Mouse (Mus musculus): ENCODE data around the gene Apobec4. TPM values are rescaled to one million over a fixed set of nuclear protein-coding genes. Genes with fewer than 3 reads are reported as not detected.

The Apobec4 gene
- polyA plus RNA-seq (2015; fragmentation: Nextera tagmentation; extraction: Ambion mirVana): not detected in 2 replicates

GRCm38 (mm10) chr1:152750312-152750965 lies at the start of gene Apobec4:
Gene Apobec4 (plus strand): TSS chr1:152750551.

GRCm38 (mm10) chr1:152766032-152766772 lies 15.9 kb downstream of the Apobec4 start, which contains the start of the genes Rgl1 and Arpc5:
Gene Rgl1 (minus strand): TSS chr1:152766351.
Gene Arpc5 (plus strand): TSS chr1:152766542.

GRCm38 (mm10) chr1:152799897-152800296 lies 49.5 kb downstream of the Apobec4 start, which contains the start of gene Ncf2:
Gene Ncf2 (plus strand): TSS chr1:152800194.

Other genes starting within 250 kb of the Apobec4 start
- gene Rgl1, start 15.8 kb downstream of the Apobec4 start, polyA plus RNA-seq (2015; fragmentation: Nextera tagmentation; extraction: Ambion mirVana): 26.3 and 36.2 TPM in 2 replicates
- 274 and 301 TPM in 2 replicates for gene Arpc5, start 16.0 kb downstream of the Apobec4 start, polyA plus RNA-seq (2015; fragmentation: Nextera tagmentation; extraction: Ambion mirVana)
- gene Ncf2, start 49.6 kb downstream of the Apobec4 start, polyA plus RNA-seq (2015; fragmentation: Nextera tagmentation; extraction: Ambion mirVana): 6.8 and 7.5 TPM in 2 replicates
- 10.2 and 15.8 TPM in 2 replicates for gene Smg7, start 152.1 kb downstream of the Apobec4 start, polyA plus RNA-seq (2015; fragmentation: Nextera tagmentation; extraction: Ambion mirVana)
- 2.2 and 10.0 TPM in 2 replicates for gene Nmnat2, start 204.4 kb downstream of the Apobec4 start, polyA plus RNA-seq (2015; fragmentation: Nextera tagmentation; extraction: Ambion mirVana)